Mouse (Mus musculus) heart, adult 2 months (tissue): ENCODE measurements around the gene Pdcd7. TPM values are rescaled to one million over a fixed set of nuclear protein-coding genes. Genes with fewer than 3 reads are reported as not detected.

Experiments
- DNase-seq, 2 experiments: peaks; one replicate each; pipeline ENCODE4 v3.0.0; 2021
- H3K27ac ChIP-seq: fragments of 200-600 bp; 2 replicates; pipeline ENCODE4 v1.8.1; 2022
- H3K27me3 ChIP-seq: fragments of 200-500 bp; 2 replicates; pipeline ENCODE4 v1.6.1; 2012; ENCODE audit warnings: mild to moderate bottlenecking, low read length, inconsistent platforms, mixed read lengths; ENCODE audit not compliant: control insufficient read depth, insufficient read depth
- H3K36me3 ChIP-seq: fragments of 200-500 bp; 2 replicates; pipeline ENCODE4 v1.6.1; 2012; ENCODE audit warnings: low read length, inconsistent platforms; ENCODE audit not compliant: control insufficient read depth, insufficient read depth
- H3K4me1 ChIP-seq: fragments of 200-500 bp; 2 replicates; pipeline ENCODE4 v1.6.1; 2011; ENCODE audit warnings: low read length; ENCODE audit not compliant: control insufficient read depth, insufficient read depth
- H3K4me3 ChIP-seq: fragments of 200-600 bp; 2 replicates; pipeline ENCODE4 v1.8.1; 2022
- H3K79me2 ChIP-seq: fragments of 200-500 bp; replicated peaks from 2 replicates; pipeline ENCODE4 v1.6.1; 2012; ENCODE audit warnings: mild to moderate bottlenecking, inconsistent platforms, low read length, moderate library complexity, mixed read lengths; ENCODE audit not compliant: control insufficient read depth, insufficient read depth
- H3K9ac ChIP-seq: fragments of 200-500 bp; 2 replicates; pipeline ENCODE4 v1.6.1; 2012; ENCODE audit warnings: low read depth, mild to moderate bottlenecking, control low read depth, inconsistent platforms, low read length, mixed read lengths
- CTCF ChIP-seq: fragments of 200-600 bp; IDR thresholded peaks from 2 replicates; pipeline ENCODE4 v1.8.1; 2022; ENCODE audit warnings: antibody characterized with exemption, mild to moderate bottlenecking, moderate library complexity
- EP300 ChIP-seq: fragments of 200-500 bp; IDR thresholded peaks from 2 replicates; pipeline ENCODE4 v1.6.1; 2011; ENCODE audit warnings: low read depth, low read length, control low read depth; ENCODE audit not compliant: insufficient read depth
- POLR2A ChIP-seq: fragments of 200-500 bp; IDR thresholded peaks from 2 replicates; pipeline ENCODE4 v1.6.1; 2011; ENCODE audit warnings: mild to moderate bottlenecking, low read depth, low read length, control low read depth; ENCODE audit not compliant: insufficient read depth
- WGBS: fragments of 180-500 bp; shearing (Covaris S2); methylation state at CpG from one replicate; pipeline ENCODE4 v1.1.7; 2018; 5-methylcytosine and 5-hydroxymethylcytosine counted together
- intact Hi-C: fragments of 180-260 bp; cut with DNase I; formaldehyde crosslinking; loops from one replicate; pipeline ENCODE4 v1.15.1; 2025
- polyA plus RNA-seq: library from polyadenylated mRNA; depleted of rRNA; stranded (reverse); fragments of >200 nt; gene quantifications from 2 replicates; pipeline ENCODE4 v1.2.3, GENCODE M21; 2012
- total RNA-seq, 2 experiments: library from RNA; stranded (reverse); gene quantifications; 2 replicates each; pipeline ENCODE4 v1.2.3; 2021

Gene Pdcd7
- total and polyA plus RNA-seq, 3 experiments, result 6.6 to 13.9 (median 13.6) TPM

DNA sequence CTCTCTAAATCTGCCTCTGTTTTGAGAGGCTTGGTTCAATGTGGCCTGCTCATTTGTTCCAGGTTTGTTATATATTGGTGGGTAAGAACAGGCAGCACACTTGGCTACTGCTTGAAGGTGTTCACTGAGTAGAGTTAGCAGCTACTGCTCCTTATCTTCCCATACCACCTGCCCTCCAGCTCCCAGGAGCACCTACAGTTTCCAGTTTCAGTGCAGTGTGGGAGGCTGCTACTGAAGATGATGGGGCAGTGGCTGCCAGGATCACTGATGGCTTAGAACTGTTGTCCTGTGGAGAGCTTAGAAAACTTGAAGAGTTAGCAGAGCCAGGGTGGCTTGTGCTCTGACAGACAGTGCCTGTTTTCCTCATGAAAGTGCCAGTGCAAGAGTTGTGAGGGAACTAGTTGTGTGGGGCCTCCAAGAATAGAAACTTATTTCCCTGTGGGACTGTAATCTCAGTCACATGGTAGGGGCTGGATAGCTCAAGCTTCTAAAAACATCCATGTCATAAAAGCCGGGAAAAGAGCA, 13.1 kb downstream of the Pdcd7 start:
- Histone ChIP-seq H3K79me2 (no peaks in the 10 kb centered on the region), H3K36me3 (peaks cover 13% of the 10 kb centered on the region), H3K27ac (peak overlapping the region; percentile 53), H3K9ac (no peak overlapping the region), H3K4me3 (no peak overlapping the region), H3K27me3 (no peaks in the 10 kb centered on the region), H3K4me1 (peaks cover 2% of the 10 kb centered on the region; the same call in 1 of the 2 replicates)
- DNase-seq, result no peak
- 33% methylated on average over 1 of the region's 1 CpGs for WGBS
- TF ChIP-seq CTCF (no peak), EP300 (no peak), POLR2A (no peak)
- intact Hi-C loops, result no loop called here

DNA sequence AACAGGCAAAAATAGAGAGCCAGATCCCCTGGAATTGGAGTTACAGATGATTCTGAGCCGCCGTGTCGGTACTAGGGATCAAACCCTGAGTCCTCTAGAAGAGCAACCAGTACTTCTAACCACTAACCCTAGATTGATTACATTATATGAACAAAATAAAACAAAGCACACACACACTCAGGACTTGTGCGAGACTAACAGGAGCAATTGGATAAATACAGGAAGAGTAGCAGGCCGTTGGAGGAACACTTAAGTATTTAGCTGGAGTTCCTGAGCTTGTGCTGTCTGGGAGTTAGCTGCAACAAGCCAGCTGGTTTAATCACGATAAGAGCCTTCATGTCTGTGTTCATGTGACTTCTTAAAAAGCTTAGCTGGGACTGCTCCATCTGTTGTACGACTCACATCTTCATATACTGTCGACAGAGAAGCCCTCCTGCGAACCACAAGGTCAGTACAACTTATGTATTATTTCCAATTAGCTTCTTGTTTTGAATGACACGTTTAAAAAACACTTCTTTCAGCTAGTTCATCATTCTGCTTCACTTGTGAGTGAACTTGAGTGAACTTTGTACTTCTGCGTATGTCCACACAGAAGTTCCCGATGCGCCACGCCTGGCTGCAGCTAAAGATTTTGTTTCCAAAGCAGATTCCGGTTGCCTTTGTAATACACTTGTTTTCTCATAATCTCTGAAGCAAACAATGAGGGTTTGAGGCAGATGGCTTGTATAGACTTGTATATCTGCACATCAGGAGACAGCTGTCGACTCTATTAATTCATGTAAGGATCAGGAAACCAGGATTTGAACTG, 14.9 kb downstream of the Pdcd7 start, which contains the start of gene Ubap1l:
Gene Ubap1l, plus strand, starts transcription at position 401 of the 808 bp plus-strand sequence.
- Histone ChIP-seq H3K4me1 (peaks cover 2% of the 10 kb centered on the region; the same call in 1 of the 2 replicates), H3K79me2 (no peaks in the 10 kb centered on the region), H3K27ac (peak within 1 kb of the TSS; percentile 21; the same call in 1 of the 2 replicates), H3K27me3 (no peaks in the 10 kb centered on the region), H3K4me3 (no peak within 1 kb of the TSS), H3K9ac (no peak within 1 kb of the TSS), H3K36me3 (peaks cover 13% of the 10 kb centered on the region)
- no peak for TF ChIP-seq EP300
- no peak for TF ChIP-seq POLR2A
- TF ChIP-seq CTCF, result no peak
- intact Hi-C loops, result no loop called here
- DNase-seq, result no peak
- 79% methylated on average over 16 of the region's 16 CpGs for WGBS

DNA sequence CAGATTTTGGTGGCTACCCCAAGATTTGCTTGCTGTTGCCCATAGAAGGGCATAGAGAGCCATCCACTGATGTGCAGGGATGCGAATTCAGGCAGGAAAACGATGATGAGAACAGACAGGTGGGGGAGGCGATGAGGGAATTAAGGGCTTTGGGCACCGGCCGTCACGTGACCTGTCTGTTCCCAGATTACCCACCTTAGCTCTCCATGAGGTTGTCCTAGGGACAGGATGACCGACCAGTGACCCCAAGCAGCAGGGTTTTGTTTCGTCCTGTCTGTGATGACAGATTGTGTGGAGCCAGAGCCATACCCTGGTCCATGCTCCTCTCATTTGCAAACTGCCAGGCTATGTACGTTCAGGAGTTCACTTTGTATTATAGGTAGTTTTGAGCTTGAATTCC, 17.8 kb downstream of the Pdcd7 start:
- H3K4me1 ChIP-seq, result peaks cover 2% of the 10 kb centered on the region; the same call in 1 of the 2 replicates
- H3K27me3 ChIP-seq, result no peaks in the 10 kb centered on the region
- H3K27ac ChIP-seq, result no peak overlapping the region
- WGBS, result 56% methylated on average over 9 of the region's 9 CpGs
- intact Hi-C loops, result no loop called here
- H3K4me3 ChIP-seq, result no peak overlapping the region
- no peaks in the 10 kb centered on the region for H3K79me2 ChIP-seq
- H3K9ac ChIP-seq, result no peak overlapping the region
- TF ChIP-seq CTCF, result no peak
- TF ChIP-seq POLR2A, result no peak
- no peak for TF ChIP-seq EP300
- no peak for DNase-seq
- peaks cover 5% of the 10 kb centered on the region for H3K36me3 ChIP-seq

DNA sequence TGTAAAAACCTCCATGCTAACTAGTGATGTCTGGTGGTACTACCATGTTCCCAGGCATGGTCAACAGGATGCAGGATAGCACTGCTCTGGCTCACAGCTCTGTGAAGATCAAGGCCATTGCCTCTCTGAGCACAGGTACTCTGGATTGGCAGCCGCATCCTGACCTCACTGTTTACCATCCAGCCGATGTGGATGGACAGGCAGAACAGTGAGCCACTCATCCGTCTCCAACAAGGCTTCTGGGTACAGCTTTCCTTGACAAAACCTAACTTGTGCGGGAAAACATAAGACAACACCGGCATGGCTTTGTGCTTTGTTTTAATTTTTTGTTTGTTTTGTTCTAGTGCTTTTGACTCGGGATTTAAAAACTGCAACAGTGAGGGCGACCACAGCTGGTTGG, 19.8 kb downstream of the Pdcd7 start:
- Histone ChIP-seq H3K27me3 (no peaks in the 10 kb centered on the region), H3K36me3 (no peaks in the 10 kb centered on the region), H3K4me1 (no peaks in the 10 kb centered on the region), H3K79me2 (no peaks in the 10 kb centered on the region), H3K4me3 (no peak overlapping the region), H3K9ac (no peak overlapping the region), H3K27ac (no peak overlapping the region)
- TF ChIP-seq CTCF, result no peak
- TF ChIP-seq EP300, result no peak
- no peak for TF ChIP-seq POLR2A
- DNase-seq, result no peak
- WGBS, result 81% methylated on average over 7 of the region's 7 CpGs
- intact Hi-C loops, result no loop called here

DNA sequence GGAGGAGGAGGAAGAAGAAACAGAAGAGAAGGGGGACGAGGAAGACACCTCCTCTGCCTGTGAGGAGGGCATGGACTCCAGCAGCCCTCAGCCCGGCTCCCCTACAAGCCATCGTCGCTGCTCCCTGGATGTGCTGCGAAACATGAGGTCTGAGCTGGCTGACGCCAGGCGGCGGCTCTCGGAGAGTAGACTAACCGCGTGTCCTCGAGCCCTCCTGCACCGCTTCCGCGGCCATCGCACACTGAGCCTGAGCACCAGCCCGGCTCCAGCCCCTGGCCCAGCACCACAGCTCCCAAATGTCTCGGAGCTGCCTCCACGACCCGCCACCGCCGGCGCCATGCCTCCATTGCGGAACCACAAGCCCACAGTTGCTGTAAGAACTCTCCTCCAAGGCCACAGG, 25.9 kb downstream of the Pdcd7 start:
- no peak overlapping the region for H3K4me3 ChIP-seq
- no peaks in the 10 kb centered on the region for H3K79me2 ChIP-seq
- TF ChIP-seq CTCF, result no peak
- TF ChIP-seq POLR2A, result no peak
- H3K27ac ChIP-seq, result no peak overlapping the region
- no peaks in the 10 kb centered on the region for H3K4me1 ChIP-seq
- H3K9ac ChIP-seq, result no peak overlapping the region
- no peak for DNase-seq
- WGBS, result 88% methylated on average over 24 of the region's 24 CpGs
- intact Hi-C loops, result no loop called here
- H3K36me3 ChIP-seq, result no peaks in the 10 kb centered on the region
- no peaks in the 10 kb centered on the region for H3K27me3 ChIP-seq

DNA sequence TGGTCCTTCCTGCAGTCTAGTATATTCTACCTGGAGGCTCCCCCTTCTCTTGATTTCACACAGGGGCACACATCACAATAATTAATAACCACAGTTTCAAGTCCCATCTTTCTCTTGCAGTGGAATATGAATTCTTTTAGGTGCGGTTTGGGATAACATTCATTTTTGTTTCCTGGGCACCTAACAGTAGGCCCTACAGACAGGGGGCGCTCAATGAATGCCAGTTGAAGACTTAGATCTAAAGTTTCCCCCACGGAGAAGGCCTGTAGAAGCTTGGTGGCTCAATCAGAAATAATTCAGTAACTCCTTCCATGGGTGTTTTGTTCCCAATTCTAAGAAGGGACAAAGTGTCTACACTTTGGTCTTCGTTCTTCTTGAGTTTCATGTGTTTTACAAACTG, 26.5 kb downstream of the Pdcd7 start:
- no peak for DNase-seq
- TF ChIP-seq CTCF (peak; percentile 76), POLR2A (no peak), EP300 (no peak)
- WGBS, result 72% methylated on average over 4 of the region's 4 CpGs
- no peaks in the 10 kb centered on the region for H3K36me3 ChIP-seq
- no peak overlapping the region for H3K9ac ChIP-seq
- no peaks in the 10 kb centered on the region for H3K27me3 ChIP-seq
- no peaks in the 10 kb centered on the region for H3K79me2 ChIP-seq
- intact Hi-C loops, result no loop called here
- H3K27ac ChIP-seq, result no peak overlapping the region
- no peaks in the 10 kb centered on the region for H3K4me1 ChIP-seq
- no peak overlapping the region for H3K4me3 ChIP-seq
